Mouse (Mus musculus) spleen, adult 2 months (tissue): ENCODE data around the gene Apobec2.

Experiments used
- CTCF ChIP-seq: fragments of 200-500 bp; IDR thresholded peaks from 2 replicates; pipeline ENCODE4 v1.5.1; 2011; ENCODE audit warnings: mild to moderate bottlenecking, inconsistent platforms; ENCODE audit not compliant: insufficient read depth, insufficient read length, insufficient replicate concordance; ENCODE audit errors: extremely low read depth
- POLR2A ChIP-seq: fragments of 200-500 bp; IDR thresholded peaks from 2 replicates; pipeline ENCODE4 v1.6.1; 2011; ENCODE audit warnings: low read depth, low read length, inconsistent platforms

- no peak for TF ChIP-seq CTCF
- TF ChIP-seq POLR2A = no peak
Measured at GRCm38 (mm10) chr17:48434479-48434878, 1.7 kb upstream of the Apobec2 start.
